Mouse (Mus musculus) ovary, postnatal 36 days (tissue): Measurements from ENCODE around the gene Gm10392.

ENCODE experiments used
- DNase-seq: peaks from one replicate; pipeline ENCODE4 v3.0.0; 2022; ENCODE audit warnings: low spot score, mixed read lengths

Gm10392 gene

DNA sequence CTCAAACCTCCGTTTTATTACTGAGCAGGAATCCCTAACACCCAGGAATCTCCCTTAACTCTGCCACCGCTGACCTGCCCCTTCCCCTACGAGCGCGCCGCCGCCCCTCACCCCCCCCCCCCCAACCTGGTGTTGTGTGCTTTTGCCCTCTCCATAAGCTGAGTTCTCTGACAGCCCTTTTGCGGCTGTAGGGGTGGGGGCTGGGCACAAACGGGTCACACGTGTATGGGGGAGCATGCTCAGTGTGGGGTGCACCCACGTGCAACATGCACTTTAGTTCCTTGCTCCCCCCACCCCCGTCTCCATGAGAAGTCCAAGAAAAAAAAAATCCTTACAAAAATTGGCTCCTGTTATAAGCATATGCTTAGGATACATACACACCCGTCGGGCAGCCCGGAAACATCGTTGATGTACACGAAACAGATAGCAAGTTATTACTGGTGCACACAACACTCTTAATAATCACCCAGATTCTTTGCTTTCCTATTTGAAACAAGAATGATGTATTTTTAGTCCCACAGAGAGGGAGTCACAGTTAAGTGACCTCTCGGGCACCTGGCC, 26.6 kb downstream of the Gm10392 start:
- peak; percentile 16 for DNase-seq

DNA sequence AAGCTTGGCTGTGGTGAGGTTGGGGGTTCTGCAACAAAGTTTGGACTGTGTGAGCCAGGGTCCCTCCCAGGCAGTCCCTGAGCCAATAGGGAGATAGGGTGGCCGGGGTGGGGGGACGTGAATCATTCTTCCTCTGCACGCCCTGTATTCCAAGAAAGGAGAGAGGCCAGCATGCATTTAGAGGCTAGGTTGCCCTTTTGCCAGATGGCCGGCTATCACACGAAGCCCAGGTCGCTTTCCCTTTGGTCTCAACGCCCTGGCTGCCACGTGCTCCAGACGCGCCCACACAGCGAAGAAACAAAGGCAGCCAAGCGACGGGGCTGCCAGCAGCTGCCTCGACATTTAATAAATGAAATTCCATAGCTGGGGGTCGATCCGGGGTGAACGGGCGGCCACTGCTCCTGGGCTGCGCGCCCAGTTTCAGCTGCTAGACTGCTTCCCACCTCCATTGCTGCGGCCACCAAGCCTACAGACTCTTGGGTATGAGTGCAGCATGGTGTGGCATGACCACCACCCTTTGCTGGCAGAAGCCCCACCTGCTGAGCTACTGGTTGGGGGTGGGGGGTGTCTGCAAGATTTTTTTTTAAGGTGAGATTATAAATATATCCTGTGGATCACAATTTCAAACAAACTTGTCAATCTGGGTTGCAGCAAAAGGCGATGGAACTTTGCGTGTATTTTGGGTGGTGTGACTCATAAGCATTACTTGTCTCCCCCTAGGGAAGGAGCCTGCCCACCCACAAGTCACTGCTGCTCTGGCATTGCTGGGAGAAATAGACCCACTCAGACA, 27.3 kb downstream of the Gm10392 start:
- DNase-seq = peak; percentile 61

DNA sequence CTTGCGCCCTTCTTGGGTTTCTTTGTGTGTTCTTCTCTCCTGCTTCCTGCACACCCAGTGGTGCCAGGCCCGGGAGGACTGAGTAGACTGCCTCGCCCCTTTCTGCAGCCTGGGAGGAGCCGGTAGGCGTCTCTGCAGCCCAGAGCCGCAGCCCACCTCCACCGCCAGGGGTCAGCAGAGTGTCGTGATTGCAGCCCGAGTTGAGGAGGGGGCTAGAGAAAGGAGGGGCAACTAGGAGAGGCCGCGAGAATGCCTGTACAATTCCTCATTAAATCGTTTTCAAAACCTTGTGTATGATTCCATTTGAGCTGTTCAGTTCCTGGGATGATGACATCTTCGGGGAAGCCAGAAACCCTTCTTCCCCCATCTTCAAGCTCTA, 27.9 kb downstream of the Gm10392 start:
- DNase-seq = peak; percentile 90

DNA sequence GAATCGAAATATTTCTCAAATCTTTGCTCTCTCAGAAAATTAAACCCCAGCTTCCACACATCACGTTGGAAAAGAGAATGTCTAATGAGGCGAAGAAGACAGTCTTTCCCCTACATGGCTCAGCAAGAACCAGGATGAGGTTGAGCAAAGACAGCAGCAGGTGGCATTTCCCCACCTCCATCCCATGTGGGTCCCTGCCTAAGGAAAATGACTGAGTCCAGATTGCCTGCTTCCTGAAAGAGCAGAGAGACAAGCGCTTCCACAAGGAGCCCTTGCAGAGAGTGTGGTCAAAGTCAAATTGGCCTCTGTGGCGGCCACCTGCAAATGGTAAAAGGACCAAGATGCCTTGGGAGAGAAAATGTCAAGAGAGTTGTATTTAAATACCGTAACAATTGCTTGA, 28.5 kb downstream of the Gm10392 start:
- no peak for DNase-seq

DNA sequence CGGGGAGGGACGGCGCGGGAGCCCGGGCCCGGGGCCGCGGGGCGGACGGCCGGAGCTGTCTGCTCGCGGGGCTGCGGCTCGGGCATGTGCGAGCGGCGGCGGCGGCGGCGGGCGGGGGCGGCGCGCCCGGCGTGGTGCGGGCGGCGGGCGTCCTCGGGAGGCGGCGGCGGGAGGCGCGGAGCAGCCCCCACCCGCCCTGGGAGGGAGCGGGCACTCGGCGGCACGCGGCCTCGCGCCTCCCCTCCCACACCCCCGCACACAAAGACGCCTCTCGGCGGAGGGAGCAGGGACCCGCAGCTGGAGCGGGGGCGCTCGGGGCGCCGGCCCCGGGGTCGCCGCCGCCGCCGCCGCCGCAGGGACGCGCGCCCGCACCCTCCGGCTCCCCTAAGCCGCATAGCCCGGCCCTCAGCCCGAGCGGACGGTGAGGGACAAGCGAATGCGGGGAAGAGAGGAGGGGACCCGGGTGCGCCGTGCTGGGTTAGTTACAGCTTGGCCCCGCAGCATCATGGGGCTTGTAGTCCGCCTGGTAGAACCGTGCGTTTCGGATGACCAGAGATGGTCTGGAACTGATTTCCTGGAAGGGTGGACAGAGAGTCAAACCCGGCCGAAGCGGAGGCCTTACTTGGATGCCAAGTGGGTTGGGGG, 29.3 kb downstream of the Gm10392 start, which contains the start of gene Ankrd13b:
Gene Ankrd13b, minus strand, starts transcription at position 88 of the 645 bp plus-strand sequence.
- peak; percentile 80 for DNase-seq

DNA sequence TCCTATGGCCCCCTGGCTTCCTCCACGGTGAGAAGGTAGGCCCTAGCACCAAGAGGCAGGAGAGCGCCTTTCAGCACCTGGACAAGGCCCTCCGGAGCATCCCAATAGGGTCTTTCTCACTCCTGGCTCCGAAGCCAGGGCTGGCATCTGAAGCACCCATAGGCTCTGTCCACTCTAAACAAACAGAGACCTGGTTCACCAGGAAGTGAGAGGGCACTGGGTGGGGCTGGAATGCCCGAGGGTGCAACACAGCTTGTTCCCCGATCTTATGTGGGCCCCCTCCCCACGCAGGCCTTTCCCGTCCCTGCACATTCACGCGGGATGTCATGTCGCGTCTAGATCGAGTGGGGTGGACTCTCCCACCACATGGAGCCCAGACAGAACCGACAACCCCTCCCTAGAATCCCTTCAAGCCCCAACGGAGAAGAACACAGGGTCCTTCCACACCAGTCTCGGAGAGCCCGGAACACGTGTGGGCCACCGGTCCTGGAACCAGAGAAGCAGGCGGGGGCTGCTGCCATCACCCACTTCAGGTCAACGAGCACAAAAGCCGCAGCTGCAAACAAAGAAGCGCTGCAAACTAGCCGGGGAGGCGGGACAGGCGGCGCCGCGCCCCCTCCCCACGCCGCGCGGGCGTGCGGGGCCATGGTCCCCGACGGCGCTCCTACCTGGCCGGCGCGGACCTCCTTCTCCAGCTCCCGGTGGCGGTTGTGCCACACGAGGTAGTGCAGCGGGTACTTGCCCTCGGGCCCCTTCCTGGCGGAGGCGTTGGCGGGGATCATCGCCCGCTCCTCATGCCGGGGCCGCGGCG, 30.0 kb downstream of the Gm10392 start:
- DNase-seq = no peak

DNA sequence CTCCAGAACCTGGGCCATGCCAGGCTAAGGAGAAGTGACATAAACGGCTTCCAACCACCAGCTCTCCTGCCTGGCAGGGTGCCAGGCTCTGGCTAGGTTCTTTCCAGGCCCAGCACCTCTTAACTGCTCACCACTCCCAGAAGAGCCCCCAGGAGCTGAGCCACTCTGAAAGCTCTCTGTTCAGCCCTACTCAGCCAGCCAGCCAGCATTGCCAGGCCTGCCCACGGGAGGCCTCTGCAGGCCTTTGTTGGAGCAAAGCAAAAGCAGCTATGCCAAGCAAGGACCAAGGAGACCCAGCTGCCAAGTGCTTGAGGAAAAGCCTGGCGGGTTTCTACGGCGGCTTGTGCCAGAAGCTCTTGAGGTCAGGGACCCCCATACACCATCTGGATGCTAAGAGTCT, 32.2 kb downstream of the Gm10392 start:
- DNase-seq = peak; percentile 16

DNA sequence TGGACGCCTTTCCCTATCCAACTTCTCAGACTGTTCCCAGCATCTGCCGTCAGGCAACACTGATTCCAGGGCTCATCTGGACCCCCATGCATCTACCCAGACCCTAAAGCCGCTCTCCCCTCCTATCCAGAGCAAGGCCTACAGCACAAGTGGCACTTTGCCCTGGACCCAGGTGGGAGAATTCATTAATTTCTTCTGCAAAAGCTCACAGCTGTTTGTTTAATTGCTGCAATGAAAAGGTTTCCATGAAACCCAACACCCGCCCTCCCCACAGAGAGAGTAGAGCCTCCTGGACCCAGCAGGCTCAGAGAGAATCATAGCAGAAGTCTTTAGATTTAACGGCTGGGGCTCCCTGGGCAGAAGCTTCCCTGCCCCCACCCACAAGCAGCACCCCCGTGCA, 33.8 kb downstream of the Gm10392 start:
- no peak for DNase-seq

DNA sequence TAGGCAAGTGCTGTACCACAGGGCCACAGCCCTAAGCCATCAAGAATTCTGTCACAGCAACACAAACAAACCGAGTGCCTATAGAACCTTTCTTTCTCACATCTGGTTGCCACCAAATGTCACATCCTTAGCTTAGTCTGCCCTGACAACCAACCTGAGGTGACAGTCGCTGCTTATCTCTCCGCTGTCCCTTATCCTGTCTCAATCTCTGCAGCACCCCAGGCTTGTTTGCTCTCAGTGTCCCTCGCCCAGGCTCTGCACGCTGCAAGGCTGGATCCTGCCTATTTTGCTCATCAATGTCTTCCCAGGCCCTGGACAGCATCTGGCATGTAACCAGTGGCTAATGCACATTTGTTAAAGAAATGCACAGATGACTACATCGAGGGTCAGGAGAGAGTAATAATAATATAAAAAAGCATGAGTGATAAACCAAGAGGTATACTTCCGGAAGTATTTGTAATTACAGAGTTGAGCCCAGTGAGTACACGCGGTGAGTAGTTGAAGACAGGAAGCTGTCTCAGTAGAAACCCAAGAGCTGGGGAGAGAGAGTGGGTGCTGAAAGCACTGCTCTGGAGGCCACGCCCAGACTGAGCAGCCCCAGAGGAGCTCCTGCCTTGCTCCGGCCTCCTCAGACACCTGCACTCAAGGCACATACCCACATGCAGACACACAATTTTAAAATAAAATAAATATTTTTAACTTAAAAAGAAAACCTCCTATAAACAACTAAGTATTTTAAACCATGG, 35.3 kb downstream of the Gm10392 start:
- no peak for DNase-seq

DNA sequence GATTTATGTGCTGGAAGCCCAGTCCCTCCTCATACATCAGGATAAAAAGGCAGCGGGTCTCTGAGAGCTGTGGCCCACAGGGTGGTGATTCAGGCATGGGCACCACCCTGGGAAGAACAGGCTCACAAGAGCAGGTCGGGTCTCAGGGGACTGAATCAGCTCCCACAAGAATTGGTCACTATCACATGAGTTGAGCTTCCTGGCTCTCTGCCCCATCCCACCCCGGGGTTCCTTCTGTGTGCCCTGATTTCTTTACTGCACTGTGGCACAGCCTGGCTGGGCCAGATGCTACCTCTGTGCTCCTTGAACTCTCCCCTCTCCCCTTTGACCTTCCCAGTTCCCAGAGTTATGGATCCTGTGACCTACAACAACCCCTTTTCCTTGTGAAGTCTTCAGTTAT, 36.0 kb downstream of the Gm10392 start:
- DNase-seq = no peak

DNA sequence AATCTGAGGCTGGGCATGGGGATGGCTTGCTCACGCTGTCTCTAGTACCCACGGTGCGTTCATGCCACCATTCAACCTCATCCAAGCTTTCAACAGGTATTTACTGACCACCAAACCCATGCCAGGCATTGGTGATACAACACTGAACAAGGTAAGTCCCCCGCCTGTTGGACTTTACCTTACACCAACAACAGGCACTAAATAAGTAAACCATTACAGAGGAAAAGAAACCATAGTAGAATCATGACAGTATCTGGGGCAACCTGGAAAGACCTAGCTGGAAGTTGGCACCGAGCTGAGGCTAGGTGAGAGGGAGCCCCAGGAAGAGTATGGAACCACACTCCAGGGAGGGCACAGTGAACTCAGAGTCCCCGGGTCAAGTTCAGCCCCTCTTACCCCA, 42.1 kb downstream of the Gm10392 start:
- no peak for DNase-seq

DNA sequence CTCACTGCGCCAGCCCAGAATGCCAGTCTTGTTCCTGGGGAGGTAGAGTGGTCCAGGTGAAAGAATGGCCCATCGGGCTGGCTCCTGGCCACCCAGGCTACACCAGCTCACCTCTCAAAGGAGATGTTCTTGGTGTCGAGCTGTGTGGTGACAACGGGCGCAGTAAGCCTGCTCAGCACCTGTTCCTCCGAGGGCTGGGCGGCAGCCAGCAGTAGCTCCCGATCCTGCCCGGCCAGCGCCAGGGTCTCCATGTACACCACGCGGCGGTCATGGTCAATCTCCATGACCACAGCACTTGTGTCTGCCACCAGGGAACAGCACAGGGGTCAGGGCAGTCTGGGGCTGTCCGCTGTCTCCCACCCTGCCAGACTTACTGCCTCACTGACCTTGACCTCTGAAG, 42.8 kb downstream of the Gm10392 start:
- DNase-seq = no peak

DNA sequence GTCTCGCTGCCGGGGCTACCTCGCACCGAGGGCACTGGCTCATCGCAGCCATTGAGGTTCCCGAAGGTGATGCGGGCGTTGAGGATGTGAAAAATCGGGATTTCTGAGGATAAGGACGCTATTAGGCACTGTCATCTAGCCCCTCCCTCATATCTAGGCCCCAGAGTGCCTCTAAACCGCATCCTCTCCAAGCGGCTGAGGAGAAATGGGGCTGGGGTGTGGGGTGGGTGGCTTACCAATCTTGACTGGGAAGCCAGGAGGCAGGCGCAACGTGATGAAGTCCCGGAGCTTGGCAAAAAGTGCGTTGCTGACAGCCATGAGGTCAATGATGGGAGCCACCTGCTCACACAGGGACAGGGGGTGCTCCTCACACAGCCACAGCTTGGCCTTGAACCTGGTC, 46.2 kb downstream of the Gm10392 start:
- DNase-seq = no peak

DNA sequence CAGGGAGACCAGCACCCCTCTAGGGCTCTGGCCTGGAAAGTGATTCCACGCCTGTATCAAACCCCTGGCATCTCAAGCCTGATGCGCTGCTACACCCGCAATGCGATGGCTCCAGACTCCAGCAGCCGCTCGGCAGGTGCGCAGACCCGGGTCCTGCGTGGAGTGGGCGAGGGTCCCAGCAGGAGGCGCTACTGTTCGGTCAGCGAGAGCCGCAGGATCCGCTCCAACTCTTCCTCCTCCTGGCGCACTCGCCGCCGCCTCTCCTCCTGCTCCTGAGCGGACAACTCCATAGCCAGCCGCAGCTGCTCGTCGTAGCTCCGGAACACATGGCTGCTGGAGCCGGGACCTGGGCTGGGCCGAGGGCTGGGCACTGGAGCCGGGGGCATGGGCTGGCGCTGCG, 47.6 kb downstream of the Gm10392 start:
- DNase-seq = no peak

DNA sequence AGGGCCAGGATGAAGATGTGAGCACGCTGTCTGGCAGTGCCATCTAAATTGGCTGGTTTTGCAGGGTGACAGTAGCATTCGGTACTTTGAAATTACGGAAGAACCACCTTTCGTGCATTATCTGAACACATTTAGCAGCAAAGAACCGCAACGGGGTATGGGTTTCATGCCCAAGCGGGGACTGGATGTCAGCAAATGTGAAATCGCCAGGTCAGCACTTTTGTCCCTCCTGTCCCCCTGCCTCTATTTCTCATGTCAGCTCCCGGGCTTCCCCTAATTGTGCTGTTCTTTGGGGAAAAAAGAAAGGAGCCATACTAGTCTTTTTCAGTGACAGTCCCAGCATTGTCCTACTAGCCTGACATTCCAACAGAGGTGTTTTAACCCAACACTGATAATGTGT, 50.6 kb downstream of the Gm10392 start:
- no peak for DNase-seq

DNA sequence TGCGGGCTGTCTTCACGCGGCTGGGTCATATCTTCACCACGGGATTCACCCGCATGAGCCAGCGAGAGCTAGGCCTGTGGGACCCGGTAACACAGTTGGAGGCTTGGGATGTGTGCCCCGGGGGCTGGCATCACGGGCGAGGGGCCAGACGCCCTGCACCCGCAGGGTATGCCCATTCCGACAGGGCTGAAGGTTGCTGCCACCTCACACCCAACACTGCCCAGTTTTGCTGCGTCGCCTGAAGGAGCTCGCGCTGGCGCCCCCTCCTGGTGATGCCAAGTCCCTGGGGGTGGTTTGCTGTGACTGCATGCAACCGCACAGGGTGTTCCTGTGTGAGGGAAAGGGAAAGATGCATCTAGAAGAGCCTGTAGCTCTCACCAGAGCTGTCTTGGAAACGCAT, 51.2 kb downstream of the Gm10392 start:
- peak; percentile 77 for DNase-seq

DNA sequence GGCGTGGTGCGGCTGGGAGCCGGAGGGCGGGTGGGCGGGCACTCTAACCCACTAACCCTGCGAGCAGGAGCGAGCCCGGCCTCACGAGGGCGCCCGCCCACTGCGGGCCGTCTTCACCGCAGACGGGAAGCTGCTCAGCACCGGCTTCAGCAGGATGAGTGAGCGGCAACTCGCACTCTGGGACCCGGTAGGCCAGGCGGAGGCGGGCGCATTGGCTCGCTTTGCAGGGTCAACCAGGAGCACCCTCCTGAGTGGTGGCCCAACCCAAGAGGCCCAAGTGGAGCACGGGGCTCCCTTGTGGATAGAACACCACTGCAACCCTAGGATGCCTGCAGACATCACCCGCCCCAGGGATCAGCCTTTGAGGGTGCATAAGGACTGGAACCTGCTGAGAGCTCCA, 51.8 kb downstream of the Gm10392 start:
- peak; percentile 78 for DNase-seq
